Mouse (Mus musculus) spleen, adult 2 months (tissue): ENCODE measurements around the gene Timm17a.

Source experiments
- CTCF ChIP-seq: fragments of 200-500 bp; IDR thresholded peaks from 2 replicates; pipeline ENCODE4 v1.5.1; 2011; ENCODE audit warnings: mild to moderate bottlenecking, inconsistent platforms; ENCODE audit not compliant: insufficient read depth, insufficient read length, insufficient replicate concordance; ENCODE audit errors: extremely low read depth
- POLR2A ChIP-seq: fragments of 200-500 bp; IDR thresholded peaks from 2 replicates; pipeline ENCODE4 v1.6.1; 2011; ENCODE audit warnings: low read depth, low read length, inconsistent platforms

- TF ChIP-seq CTCF (no peak), POLR2A (no peak)
These were observed 48.5 kb upstream of the Timm17a start for GRCm38 (mm10) chr1:135362115-135362514.
